Mouse (Mus musculus): ENCODE measurements around the gene Fam171a1.

- TF ChIP-seq CTCF (IDR thresholded peaks at IDR 0.05; ENCODE audit: low read depth) (no peak), EP300 (IDR thresholded peaks at IDR 0.05; ENCODE audit: low read depth) (no peak)
Observed at GRCm38 (mm10) chr2:3134580-3135296, 20.7 kb downstream of the Fam171a1 start.

Data from liver, embryonic 14.5 days (tissue).